Mouse (Mus musculus): ENCODE results near the gene Frmd4a.
"Not testable (repeated sequence)": the region's sequence is repeated elsewhere in the genome, so short reads cannot be mapped to it uniquely, and the experiment has no call there.

Frmd4a gene

GRCm38 (mm10) chr2:4579357-4580068, 562.0 kb downstream of the Frmd4a start:
- no peak for DNase-seq (ENCODE audit: low spot score)

- no peak for DNase-seq (ENCODE audit: low spot score)
Measured at GRCm38 (mm10) chr2:4580666-4581065, 563.1 kb downstream of the Frmd4a start.

GRCm38 (mm10) chr2:4582930-4583329, 565.4 kb downstream of the Frmd4a start:
- DNase-seq (ENCODE audit: low spot score): no peak

- no peak for DNase-seq (ENCODE audit: low spot score)
Measured at GRCm38 (mm10) chr2:4584252-4584651, 566.7 kb downstream of the Frmd4a start.

- DNase-seq (ENCODE audit: low spot score): no peak
Measured at GRCm38 (mm10) chr2:4586245-4586644, 568.7 kb downstream of the Frmd4a start.

GRCm38 (mm10) chr2:4587685-4588409, 570.3 kb downstream of the Frmd4a start:
- DNase-seq (ENCODE audit: low spot score): no peak

- DNase-seq (ENCODE audit: low spot score): no peak
Measured at GRCm38 (mm10) chr2:4591647-4592046, 574.1 kb downstream of the Frmd4a start.

GRCm38 (mm10) chr2:4592666-4593065, 575.1 kb downstream of the Frmd4a start:
- no peak for DNase-seq (ENCODE audit: low spot score)

- DNase-seq (ENCODE audit: low spot score): peak; percentile 65
Measured at GRCm38 (mm10) chr2:4593433-4593832, 575.9 kb downstream of the Frmd4a start.

GRCm38 (mm10) chr2:4593878-4594387, 576.4 kb downstream of the Frmd4a start:
- no peak for DNase-seq (ENCODE audit: low spot score)

GRCm38 (mm10) chr2:4596992-4597391, 579.5 kb downstream of the Frmd4a start:
- DNase-seq (ENCODE audit: low spot score): no peak

GRCm38 (mm10) chr2:4601034-4601890, 583.7 kb downstream of the Frmd4a start:
- DNase-seq (ENCODE audit: low spot score): peak; percentile 73

- DNase-seq (ENCODE audit: low spot score): no peak
Measured at GRCm38 (mm10) chr2:4603361-4603945, 585.9 kb downstream of the Frmd4a start.

- DNase-seq (ENCODE audit: low spot score): no peak
Measured at GRCm38 (mm10) chr2:4606559-4606958, 589.0 kb downstream of the Frmd4a start.

- no peak for DNase-seq (ENCODE audit: low spot score)
Measured at GRCm38 (mm10) chr2:4608253-4608652, 590.7 kb downstream of the Frmd4a start.

- no peak for DNase-seq (ENCODE audit: low spot score)
Measured at GRCm38 (mm10) chr2:4609433-4609832, 591.9 kb downstream of the Frmd4a start.

- no peak for DNase-seq (ENCODE audit: low spot score)
Measured at GRCm38 (mm10) chr2:4611295-4611694, 593.8 kb downstream of the Frmd4a start.

GRCm38 (mm10) chr2:4611704-4612103, 594.2 kb downstream of the Frmd4a start:
- peak; percentile 15 for DNase-seq (ENCODE audit: low spot score)

GRCm38 (mm10) chr2:4614276-4614929, 596.9 kb downstream of the Frmd4a start:
- DNase-seq (ENCODE audit: low spot score): not testable (repeated sequence)

- no peak for DNase-seq (ENCODE audit: low spot score)
Measured at GRCm38 (mm10) chr2:4615014-4615546, 597.6 kb downstream of the Frmd4a start.

GRCm38 (mm10) chr2:4616995-4617394, 599.5 kb downstream of the Frmd4a start:
- no peak for DNase-seq (ENCODE audit: low spot score)
